Mouse (Mus musculus): ENCODE data around the gene Itprip.
A peak's percentile ranks its signal among the peaks of the same experiment; 100 is the strongest.
"Not testable (repeated sequence)": the region's sequence is repeated elsewhere in the genome, so short reads cannot be mapped to it uniquely, and the experiment has no call there.

Gene Itprip

DNA sequence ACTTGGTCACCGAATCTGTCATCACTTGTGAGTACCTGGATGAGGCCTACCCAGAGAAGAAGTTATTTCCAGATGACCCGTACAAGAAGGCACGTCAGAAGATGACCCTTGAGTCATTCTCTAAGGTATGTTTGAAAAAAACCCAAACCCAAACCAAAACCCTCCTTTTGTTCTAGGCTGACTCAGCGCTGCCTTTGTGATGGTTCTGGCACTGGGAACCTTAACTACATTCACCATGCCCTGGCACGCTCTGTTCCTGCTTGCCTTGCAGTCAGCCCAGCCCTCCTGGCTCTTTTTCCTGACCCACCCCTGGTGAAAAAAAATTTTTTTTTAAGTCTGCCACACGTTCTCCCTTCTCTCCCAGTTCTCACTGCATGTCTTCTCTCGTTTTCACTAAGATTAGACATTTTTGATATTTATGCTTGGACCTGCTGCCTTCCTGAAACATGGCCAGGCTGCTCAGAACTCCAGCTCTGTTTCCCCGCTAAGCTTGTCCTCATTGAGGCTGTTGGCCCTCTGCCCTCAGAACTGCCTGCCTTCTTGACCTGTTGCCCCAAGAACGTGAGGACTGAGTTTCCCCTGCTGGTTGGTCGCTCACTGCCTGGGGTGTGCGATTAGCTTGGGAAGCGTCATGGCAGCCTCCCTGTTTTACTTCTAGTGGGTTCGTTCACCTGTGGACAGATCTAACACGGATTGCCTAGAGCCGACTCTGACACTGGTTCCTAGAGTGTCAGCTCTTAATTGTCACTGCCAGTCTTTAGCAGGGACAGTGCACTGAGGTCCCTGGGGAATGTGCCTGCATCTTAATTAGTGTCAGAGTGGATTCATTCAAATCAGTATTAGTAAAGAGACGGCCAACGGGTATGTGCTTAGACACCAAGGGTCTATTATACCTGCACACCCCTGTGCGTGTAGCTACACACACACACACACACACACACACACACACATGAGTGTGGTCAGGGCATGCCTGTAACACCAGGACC lies 60.8 kb downstream of the Itprip start:
- DNase-seq (ENCODE audit: extremely low read depth, insufficient read length, low spot score) = no peak

GRCm38 (mm10) chr19:47854796-47855783 lies 64.0 kb downstream of the Itprip start, which contains the start of gene Gsto1:
Gene Gsto1, plus strand, starts transcription at chr19:47854970.
- peak; percentile 94 for DNase-seq (ENCODE audit: extremely low read depth, insufficient read length, low spot score)

- peak; percentile 35 for DNase-seq (ENCODE audit: extremely low read depth, insufficient read length, low spot score)
Measured at GRCm38 (mm10) chr19:47853951-47854795, 64.9 kb downstream of the Itprip start.

GRCm38 (mm10) chr19:47853053-47853452 lies 66.0 kb downstream of the Itprip start:
- no peak for DNase-seq (ENCODE audit: extremely low read depth, insufficient read length, low spot score)

DNA sequence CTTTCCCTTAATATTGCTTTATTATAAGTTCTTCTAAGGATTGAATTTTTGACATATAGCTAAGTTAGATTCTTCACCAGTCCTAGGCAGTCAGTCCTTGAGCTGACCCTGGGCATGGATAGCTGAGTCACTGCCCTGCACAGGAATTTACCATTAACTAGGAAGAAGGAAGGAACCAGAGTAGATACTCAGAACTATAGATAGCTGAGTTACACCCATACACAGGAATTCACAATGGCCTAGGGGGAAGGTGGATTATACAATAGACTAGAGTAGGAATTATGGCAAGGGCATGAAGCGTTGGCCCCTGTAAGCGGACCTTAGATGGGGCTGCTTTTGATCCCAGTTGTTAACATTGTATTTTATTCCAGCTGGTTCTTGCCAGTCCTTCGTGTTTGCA lies 67.0 kb downstream of the Itprip start:
- DNase-seq (ENCODE audit: extremely low read depth, insufficient read length, low spot score) = not testable (repeated sequence)

- no peak for DNase-seq (ENCODE audit: extremely low read depth, insufficient read length, low spot score)
Measured at GRCm38 (mm10) chr19:47849735-47850134, 69.4 kb downstream of the Itprip start.
